Mouse (Mus musculus) lung, adult 2 months (tissue): ENCODE results near the gene Chmp4b. TPM values are rescaled to one million over a fixed set of nuclear protein-coding genes. Genes with fewer than 3 reads are reported as not detected.

Experiments
- DNase-seq: peaks from one replicate; pipeline ENCODE4 v3.0.0; 2022
- H3K4me1 ChIP-seq: fragments of 200-500 bp; 2 replicates; pipeline ENCODE4 v1.6.1; 2011; ENCODE audit warnings: low read length; ENCODE audit not compliant: control insufficient read depth, insufficient read depth
- H3K4me3 ChIP-seq: fragments of 200-500 bp; replicated peaks from 2 replicates; pipeline ENCODE3; 2011; ENCODE audit warnings: low read depth, mild to moderate bottlenecking, control low read depth, low read length; ENCODE audit errors: extremely low read depth
- CTCF ChIP-seq: fragments of 200-500 bp; IDR thresholded peaks from 2 replicates; pipeline ENCODE4 v1.5.1; 2011; ENCODE audit warnings: mild to moderate bottlenecking, low read length, control low read depth; ENCODE audit not compliant: insufficient read depth
- POLR2A ChIP-seq: fragments of 200-500 bp; IDR thresholded peaks from 2 replicates; pipeline ENCODE4 v1.6.1; 2011; ENCODE audit warnings: low read depth, mild to moderate bottlenecking, control low read depth, low read length, borderline replicate concordance; ENCODE audit errors: extremely low read depth
- WGBS: fragments of 180-500 bp; shearing (Covaris S2); methylation state at CpG from one replicate; pipeline ENCODE4 v1.1.7; 2018; 5-methylcytosine and 5-hydroxymethylcytosine counted together
- polyA plus RNA-seq: library from polyadenylated mRNA; depleted of rRNA; stranded (reverse); fragments of >200 nt; gene quantifications from 2 replicates; pipeline ENCODE4 v1.2.3, GENCODE M21; 2012

The Chmp4b gene
- polyA plus RNA-seq, 1 experiment: 103 TPM

- TF ChIP-seq POLR2A (no peak), CTCF (no peak)
- Histone ChIP-seq H3K4me3 (no peak overlapping the region), H3K4me1 (no peaks in the 10 kb centered on the region)
- 85% methylated on average over 4 of the region's 4 CpGs for WGBS
- no peak for DNase-seq
Measured at GRCm38 (mm10) chr2:154639115-154639514, 12.4 kb upstream of the Chmp4b start.

GRCm38 (mm10) chr2:154641176-154641575 is 10.3 kb upstream of the Chmp4b start:
- Histone ChIP-seq H3K4me1 (no peaks in the 10 kb centered on the region), H3K4me3 (no peak overlapping the region)
- whole genome bisulfite sequencing: 71% methylated on average over 8 of the region's 8 CpGs
- DNase-seq: peak; percentile 46
- no peak for TF ChIP-seq CTCF
- TF ChIP-seq POLR2A: no peak

- H3K4me1 ChIP-seq: no peaks in the 10 kb centered on the region
- TF ChIP-seq POLR2A (no peak), CTCF (no peak)
- H3K4me3 ChIP-seq: no peak overlapping the region
- 66% methylated on average over 9 of the region's 9 CpGs for WGBS
- DNase-seq: no peak
Measured at GRCm38 (mm10) chr2:154642005-154642459, 9.5 kb upstream of the Chmp4b start.

GRCm38 (mm10) chr2:154642712-154643385 is 8.7 kb upstream of the Chmp4b start:
- TF ChIP-seq CTCF: no peak
- TF ChIP-seq POLR2A: no peak
- 78% methylated on average over 6 of the region's 6 CpGs for WGBS
- Histone ChIP-seq H3K4me1 (no peaks in the 10 kb centered on the region), H3K4me3 (no peak overlapping the region)
- no peak for DNase-seq

- peak; percentile 29; the same call in 1 of the 2 replicates for TF ChIP-seq CTCF
- TF ChIP-seq POLR2A: no peak
- Histone ChIP-seq H3K4me3 (no peak overlapping the region), H3K4me1 (no peaks in the 10 kb centered on the region)
- no peak for DNase-seq
- 78% methylated on average over 5 of the region's 5 CpGs for WGBS
Measured at GRCm38 (mm10) chr2:154646634-154647033, 4.9 kb upstream of the Chmp4b start.

- Histone ChIP-seq H3K4me3 (no peak overlapping the region), H3K4me1 (no peaks in the 10 kb centered on the region)
- TF ChIP-seq POLR2A: no peak
- peak; percentile 69 for TF ChIP-seq CTCF
- DNase-seq: no peak
- 34% methylated on average over 3 of the region's 3 CpGs for WGBS
Measured at GRCm38 (mm10) chr2:154648086-154648485, 3.4 kb upstream of the Chmp4b start.

- DNase-seq: no peak
- 73% methylated on average over 3 of the region's 3 CpGs for WGBS
- Histone ChIP-seq H3K4me1 (no peaks in the 10 kb centered on the region), H3K4me3 (no peak overlapping the region)
- TF ChIP-seq POLR2A: no peak
- no peak for TF ChIP-seq CTCF
Measured at GRCm38 (mm10) chr2:154650404-154650803, 1.1 kb upstream of the Chmp4b start.

- no peak overlapping the region for H3K4me3 ChIP-seq
- WGBS: 91% methylated on average over 12 of the region's 12 CpGs
- no peak for DNase-seq
- no peak for TF ChIP-seq POLR2A
- no peak for TF ChIP-seq CTCF
- peaks cover 15% of the 10 kb centered on the region for H3K4me1 ChIP-seq
Measured at GRCm38 (mm10) chr2:154654976-154655375, 3.5 kb downstream of the Chmp4b start.

GRCm38 (mm10) chr2:154655878-154656414 is 4.4 kb downstream of the Chmp4b start:
- WGBS: 45% methylated on average over 2 of the region's 2 CpGs
- DNase-seq: no peak
- TF ChIP-seq POLR2A (no peak), CTCF (no peak)
- Histone ChIP-seq H3K4me3 (no peak overlapping the region), H3K4me1 (peaks cover 15% of the 10 kb centered on the region)
